Mouse (Mus musculus) sigmoid colon, adult 10 weeks (tissue): Measurements from ENCODE around the gene Oxtr. TPM values are rescaled to one million over a fixed set of nuclear protein-coding genes. Genes with fewer than 3 reads are reported as not detected.

Source experiments
- polyA plus RNA-seq: library from polyadenylated mRNA; stranded (reverse); fragments of 350-450 nt; fragmentation: Illumina TruSeq; extraction: RNeasy Lipid Tissue Mini Kit (QIAGEN cat#74804); gene quantifications from one replicate; pipeline ENCODE4 v1.2.3, GENCODE M21; 2014; ENCODE audit warnings: low read depth, low replicate concordance

Oxtr gene
- 0.54 TPM for polyA plus RNA-seq

GRCm38 (mm10) chr6:112489910-112490559, at the start of gene Oxtr:
Oxtr (minus strand) TSS chr6:112489943.

GRCm38 (mm10) chr6:112459341-112459749, 30.4 kb downstream of the Oxtr start, which contains the start of gene Cav3:
Cav3 (plus strand) TSS chr6:112459505.

Other genes starting within 250 kb of the Oxtr start
- 0.50 TPM for gene Lmcd1, start 216.2 kb downstream of the Oxtr start, polyA plus RNA-seq
- gene Ssu2, start 101.9 kb downstream of the Oxtr start, polyA plus RNA-seq, result 1.0 TPM
- gene Cav3, start 30.4 kb downstream of the Oxtr start, polyA plus RNA-seq, result not detected
- gene Rad18, start 206.7 kb upstream of the Oxtr start, polyA plus RNA-seq, result 10.4 TPM